Mouse (Mus musculus) ES-E14 (cell line): ENCODE measurements around the gene Ccdc28a.

Source experiments
- MAFK ChIP-seq: IDR thresholded peaks from 2 replicates; pipeline ENCODE4 v1.6.1; 2014; ENCODE audit warnings: mild to moderate bottlenecking, low read depth, low read length, inconsistent platforms; ENCODE audit not compliant: insufficient read depth
- ZNF384 ChIP-seq: IDR thresholded peaks from 2 replicates; pipeline ENCODE4 v1.6.1; 2012; ENCODE audit warnings: low read depth, low read length, inconsistent platforms

GRCm38 (mm10) chr10:18202401-18202800 lies 32.4 kb downstream of the Ccdc28a start:
- TF ChIP-seq ZNF384 = no peak
- TF ChIP-seq MAFK = no peak
